27 mouse cellular contexts compared by ENCODE assay signal in the genomic region with DNA sequence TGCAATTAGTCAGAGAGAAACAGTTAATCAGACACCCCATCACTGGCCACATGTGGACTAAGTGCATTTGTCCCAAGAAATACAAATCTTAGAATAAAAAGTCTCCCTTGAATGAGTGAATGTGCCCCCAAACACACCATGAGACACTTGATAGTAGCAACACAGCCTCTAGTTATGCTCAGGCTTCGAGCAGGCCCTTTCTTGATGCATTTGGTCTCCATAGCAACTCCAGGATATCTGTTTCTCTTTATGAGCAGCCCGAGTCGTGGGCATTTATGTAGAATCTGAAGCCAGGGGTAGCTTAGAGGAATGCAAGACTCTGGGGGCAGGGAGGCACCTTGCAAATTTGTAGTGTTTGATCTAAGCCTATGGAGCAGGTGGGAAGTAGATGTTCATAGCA.
DNase-seq lines count a peak whose midpoint lies in the region; ATAC-seq and TF ChIP-seq lines count a peak whose summit lies in the region.
"Had no signal": no experiment of that assay in that cellular context is flagged by ENCODE, and none has a peak within 500 bp of the region (broad histone marks: within the 10 kb centered on the region; RNA-seq: fewer than 3 reads in every experiment).

No protein-coding gene starts in this region.

- TF ChIP-seq CTCF in forebrain, postnatal 0 days (IDR thresholded peaks at IDR 0.05; ENCODE audit: low read depth) = no peak
- TF ChIP-seq CTCF in layer of hippocampus, adult 2 months (conservative IDR thresholded peaks at IDR 0.05) = no peak

- no peak overlapping the region for H3K4me2 ChIP-seq in forebrain, postnatal 0 days (ENCODE audit: low read depth)
- no peak overlapping the region for H3K4me2 ChIP-seq in forebrain, embryonic 11.5 days (ENCODE audit: low read depth, low read length, severe bottlenecking)
- H3K4me2 ChIP-seq: heart, embryonic 12.5 days; limb, embryonic 13.5 days; liver, embryonic 11.5 days; lung, embryonic 15.5 days; midbrain, embryonic 12.5 days; neural tube, embryonic 12.5 days had no signal

- H3K27ac ChIP-seq in forebrain, postnatal 0 days (ENCODE audit: low read depth, low read length) = no peak overlapping the region
- no peak overlapping the region for H3K27ac ChIP-seq in forebrain, embryonic 11.5 days (ENCODE audit: low read depth, low read length)
- peak overlapping the region; percentile 59; the same call in 1 of the 2 replicates for H3K27ac ChIP-seq in layer of hippocampus, adult 2 months
- H3K27ac ChIP-seq: gastrocnemius, adult 2 months; left cerebral cortex, adult 2 months; limb, embryonic 13.5 days; lung, embryonic 15.5 days; midbrain, embryonic 12.5 days; neural tube, embryonic 12.5 days had no signal

- no peaks in the 10 kb centered on the region for H3K4me1 ChIP-seq in forebrain, postnatal 0 days (ENCODE audit: insufficient read depth)
- H3K4me1 ChIP-seq in forebrain, embryonic 11.5 days (replicated peaks; ENCODE audit: control insufficient read depth, insufficient read depth, low read length) = no peaks in the 10 kb centered on the region
- H3K4me1 ChIP-seq: heart, embryonic 12.5 days; limb, embryonic 13.5 days; lung, embryonic 15.5 days; midbrain, embryonic 12.5 days; neural tube, embryonic 12.5 days had no signal

- H3K36me3 ChIP-seq in forebrain, postnatal 0 days (ENCODE audit: insufficient read depth) = no peaks in the 10 kb centered on the region
- no peaks in the 10 kb centered on the region for H3K36me3 ChIP-seq in forebrain, embryonic 11.5 days (ENCODE audit: control insufficient read depth, insufficient read depth, low read length)
- H3K36me3 ChIP-seq: heart, embryonic 12.5 days; limb, embryonic 13.5 days; lung, embryonic 15.5 days; midbrain, embryonic 12.5 days; neural tube, embryonic 12.5 days had no signal

- H3K4me3 ChIP-seq in forebrain, postnatal 0 days (ENCODE audit: low read depth, low read length) = no peak overlapping the region
- no peak overlapping the region for H3K4me3 ChIP-seq in forebrain, embryonic 11.5 days (ENCODE audit: low read depth, low read length)
- H3K4me3 ChIP-seq in layer of hippocampus, adult 2 months = no peak overlapping the region
- H3K4me3 ChIP-seq: erythroblast, embryonic 14.5 days; gastrocnemius, adult 2 months; heart, embryonic 12.5 days; left cerebral cortex, adult 2 months; limb, embryonic 13.5 days; lung, embryonic 15.5 days; midbrain, embryonic 12.5 days; myocyte; neural tube, embryonic 12.5 days had no signal

- no peak overlapping the region for H3K9ac ChIP-seq in forebrain, postnatal 0 days
- H3K9ac ChIP-seq in forebrain, embryonic 11.5 days (ENCODE audit: low read length) = no peak overlapping the region
- H3K9ac ChIP-seq: heart, embryonic 12.5 days; limb, embryonic 13.5 days; lung, embryonic 15.5 days; midbrain, embryonic 12.5 days; neural tube, embryonic 12.5 days had no signal

- ATAC-seq in forebrain, postnatal 0 days = peak; percentile 65
- no peak for ATAC-seq in forebrain, embryonic 11.5 days (replicated peaks; ENCODE audit: low FRiP score)
- ATAC-seq: CD4-positive, CD25-positive, alpha-beta regulatory T cell, adult 4 months; intestine, postnatal 0 days had no signal

- H3K27me3 ChIP-seq in forebrain, postnatal 0 days (ENCODE audit: insufficient read depth, low read length) = no peaks in the 10 kb centered on the region
- H3K27me3 ChIP-seq in forebrain, embryonic 11.5 days (ENCODE audit: control insufficient read depth, insufficient read depth, low read length) = no peaks in the 10 kb centered on the region
- H3K27me3 ChIP-seq: heart, embryonic 12.5 days; limb, embryonic 13.5 days; lung, embryonic 15.5 days; midbrain, embryonic 12.5 days; neural tube, embryonic 12.5 days had no signal

- peak; percentile 58 for DNase-seq in forebrain, postnatal 0 days
- DNase-seq in forebrain, embryonic 11.5 days (ENCODE audit: low spot score) = no peak
- DNase-seq in layer of hippocampus, adult 2 months (ENCODE audit: low spot score in 2 of 2) = no peak
- DNase-seq in layer of hippocampus, postnatal 10 days (ENCODE audit: low spot score in 2 of 2) = no peak
- DNase-seq in right cerebral cortex, adult 18-20 months = peak; percentile 8
- no peak for DNase-seq in right cerebral cortex, postnatal 36 days (ENCODE audit: low spot score in 2 of 2)
- DNase-seq in brain, embryonic 18.5 days (ENCODE audit: low read depth, low spot score) = peak; percentile 30
- DNase-seq in thymus, postnatal 25 days = no peak
- DNase-seq: adrenal gland, postnatal 14 days; gastrocnemius, adult 2 months; gastrocnemius, postnatal 36 days; heart, adult 18-20 months; heart, postnatal 4 days; kidney, adult 9 months; kidney, postnatal 10 days; layer of hippocampus, adult 9-11 months had no signal

- WGBS in forebrain, postnatal 0 days = 16% methylated on average over 3 of the region's 3 CpGs
- 44% methylated on average over 3 of the region's 3 CpGs for WGBS in forebrain, embryonic 11.5 days

- no peaks in the 10 kb centered on the region for H3K9me3 ChIP-seq in forebrain, postnatal 0 days (ENCODE audit: low read length)
- H3K9me3 ChIP-seq in forebrain, embryonic 11.5 days (ENCODE audit: control insufficient read depth, low read length) = no peaks in the 10 kb centered on the region
- H3K9me3 ChIP-seq: heart, embryonic 12.5 days; limb, embryonic 13.5 days; lung, embryonic 15.5 days; midbrain, embryonic 12.5 days; neural tube, embryonic 12.5 days had no signal

Comparison
In these comparisons a context has a peak if more than half of its experiments do, and no peak if none do; other contexts are left out.
1. DNase-seq: peak in forebrain, postnatal 0 days (single experiment), right cerebral cortex, adult 18-20 months (single experiment) and brain, embryonic 18.5 days (single experiment); none in forebrain, embryonic 11.5 days (single experiment), layer of hippocampus, adult 2 months (0 of 2), layer of hippocampus, postnatal 10 days (0 of 2), right cerebral cortex, postnatal 36 days (0 of 2) and thymus, postnatal 25 days (single experiment).